Mouse (Mus musculus) stomach, postnatal 0 days (tissue): ENCODE measurements around the gene Urb1. TPM values are rescaled to one million over a fixed set of nuclear protein-coding genes. Genes with fewer than 3 reads are reported as not detected.

Experiments used
- ATAC-seq: fragments of 200-750 bp; cut with Nextera tagmentation; 2 replicates; pipeline ENCODE4 v1.8.0; 2017; ENCODE audit not compliant: low FRiP score, low TSS enrichment
- DNase-seq: peaks from one replicate; pipeline ENCODE4 v3.0.0-alpha.2; 2016; ENCODE audit warnings: low spot score
- H3K27ac ChIP-seq: fragments of 300-500 bp; sonication (generic); replicated peaks from 2 replicates; pipeline ENCODE4 v1.5.1; 2014; ENCODE audit warnings: mild to moderate bottlenecking, control low read depth
- H3K27me3 ChIP-seq: fragments of 300-500 bp; sonication (generic); 2 replicates; pipeline ENCODE4 v1.6.1; 2014; ENCODE audit warnings: low read length; ENCODE audit not compliant: control insufficient read depth, insufficient read depth
- H3K36me3 ChIP-seq: fragments of 300-500 bp; sonication (generic); 2 replicates; pipeline ENCODE4 v1.6.1; 2014; ENCODE audit warnings: low read length, mixed read lengths; ENCODE audit not compliant: control insufficient read depth, insufficient read depth
- H3K4me1 ChIP-seq: fragments of 300-500 bp; sonication (generic); replicated peaks from 2 replicates; pipeline ENCODE4 v1.6.1; 2014; ENCODE audit warnings: antibody characterized with exemption; ENCODE audit not compliant: control insufficient read depth, insufficient read depth
- H3K4me2 ChIP-seq: fragments of 300-500 bp; sonication (generic); replicated peaks from 2 replicates; pipeline ENCODE4 v1.6.1; 2014; ENCODE audit warnings: low read depth, mild to moderate bottlenecking, control low read depth, moderate library complexity
- H3K4me3 ChIP-seq: fragments of 300-500 bp; sonication (generic); 2 replicates; pipeline ENCODE4 v1.5.1; 2014; ENCODE audit warnings: low read depth, low read length, control low read depth
- H3K9ac ChIP-seq: fragments of 300-500 bp; sonication (generic); 2 replicates; pipeline ENCODE4 v1.6.1; 2014; ENCODE audit warnings: mild to moderate bottlenecking, low read length, control low read depth, mixed read lengths
- H3K9me3 ChIP-seq: fragments of 300-500 bp; sonication (generic); 2 replicates; pipeline ENCODE4 v1.6.1; 2016; ENCODE audit warnings: low read length; ENCODE audit not compliant: control insufficient read depth
- CTCF ChIP-seq: IDR thresholded peaks from 2 replicates; pipeline ENCODE4 v1.5.1; 2016; ENCODE audit warnings: antibody characterized with exemption, low read depth, mild to moderate bottlenecking, moderate library complexity
- EP300 ChIP-seq: optimal IDR thresholded peaks from 2 replicates; pipeline ENCODE3; 2016; ENCODE audit warnings: antibody characterized with exemption
- WGBS: fragments of 180-500 bp; shearing (Covaris S2); extraction: QIAGEN DNeasy Blood & Tissue Kit; methylation state at CpG from one replicate; pipeline ENCODE4 v1.1.7; 2014; 5-methylcytosine and 5-hydroxymethylcytosine counted together
- polyA plus RNA-seq: library from polyadenylated mRNA; unstranded; fragments of >200 nt; fragmentation: Nextera tagmentation; extraction: Ambion mirVana; gene quantifications from 2 replicates; pipeline ENCODE4 v1.2.1, GENCODE M21; 2015

Gene Urb1
- polyA plus RNA-seq, 1 experiment from 2014 or later, result 2.7 TPM

DNA sequence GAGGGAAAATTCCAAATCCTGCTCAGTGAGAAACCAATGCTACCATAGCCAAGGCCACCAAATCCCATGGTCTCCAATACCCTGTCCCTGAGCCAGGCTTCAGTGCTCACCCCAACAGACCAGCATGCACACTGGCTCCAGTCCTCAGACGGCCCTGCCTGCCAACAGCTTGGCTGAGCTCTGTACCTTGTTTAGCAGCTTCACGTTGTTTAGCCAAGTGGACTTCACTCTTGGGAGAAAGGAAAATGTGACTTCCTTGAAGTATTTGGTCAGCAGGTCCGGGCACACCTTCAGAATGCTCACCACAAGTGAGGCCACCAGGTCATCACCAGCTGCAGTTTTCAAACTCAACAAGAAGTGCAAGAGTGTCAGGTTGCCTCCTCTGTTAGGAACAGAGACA, 17.7 kb downstream of the Urb1 start:
- Histone ChIP-seq H3K9ac (no peak overlapping the region), H3K4me2 (no peak overlapping the region), H3K9me3 (no peaks in the 10 kb centered on the region), H3K4me1 (no peaks in the 10 kb centered on the region), H3K4me3 (no peak overlapping the region), H3K36me3 (peaks cover 9% of the 10 kb centered on the region), H3K27me3 (no peaks in the 10 kb centered on the region), H3K27ac (0 out of 2 replicates have a peak overlapping the region, but pooled peaks have one; percentile 8)
- 69% methylated on average over 3 of the region's 3 CpGs for WGBS
- TF ChIP-seq CTCF (no peak), EP300 (no peak)
- ATAC-seq (peak; percentile 72; the same call in 1 of the 2 replicates), DNase-seq (no peak)

DNA sequence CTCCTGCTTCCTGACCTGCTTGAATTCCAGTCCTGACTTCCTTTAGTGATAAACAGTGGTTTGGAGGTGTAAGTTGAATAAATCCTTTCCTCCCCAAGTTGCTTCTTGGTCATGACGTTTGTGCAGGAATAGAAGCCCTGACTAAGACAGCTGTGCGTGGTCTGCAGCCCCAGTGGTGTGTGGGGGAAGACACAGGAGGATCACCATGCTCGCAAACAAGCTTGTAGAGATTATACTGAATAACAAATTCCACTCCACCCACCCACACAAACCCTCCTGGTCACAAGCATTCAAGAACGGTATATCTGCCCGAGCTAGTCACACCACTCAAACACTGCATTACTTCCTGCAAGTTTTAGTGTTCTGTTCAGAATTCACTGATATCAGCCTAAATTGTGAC, 18.1 kb downstream of the Urb1 start:
- WGBS, result 88% methylated on average over 5 of the region's 5 CpGs
- Histone ChIP-seq H3K4me2 (no peak overlapping the region), H3K4me3 (no peak overlapping the region), H3K9ac (no peak overlapping the region), H3K36me3 (peaks cover 14% of the 10 kb centered on the region), H3K27ac (0 out of 2 replicates have a peak overlapping the region, but pooled peaks have one; percentile 8), H3K27me3 (no peaks in the 10 kb centered on the region), H3K9me3 (no peaks in the 10 kb centered on the region), H3K4me1 (no peaks in the 10 kb centered on the region)
- DNase-seq, result no peak
- no peak for TF ChIP-seq EP300
- no peak for TF ChIP-seq CTCF
- 0 out of 2 replicates have a peak, but pooled peaks have one; percentile 4 for ATAC-seq

DNA sequence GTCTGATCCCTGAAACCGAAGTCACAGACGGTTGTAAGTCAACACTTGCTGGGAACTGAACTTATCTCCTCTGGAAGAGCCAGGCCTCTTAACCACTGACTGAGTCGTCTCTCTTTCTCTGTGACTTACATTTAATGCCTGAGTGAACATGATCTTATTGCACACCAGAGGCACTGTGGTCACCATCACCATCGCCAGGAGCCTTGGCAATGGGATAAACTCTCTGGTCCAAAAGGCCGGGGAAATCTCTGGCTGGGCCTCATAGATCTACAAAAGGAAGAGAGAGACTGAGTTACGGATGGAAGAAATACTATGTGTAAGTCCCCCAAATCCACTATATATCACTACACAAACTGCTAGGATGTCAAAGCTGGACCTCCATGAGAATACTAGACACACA, 19.3 kb downstream of the Urb1 start:
- WGBS, result 91% methylated on average over 6 of the region's 6 CpGs
- no peaks in the 10 kb centered on the region for H3K4me1 ChIP-seq
- H3K9me3 ChIP-seq, result no peaks in the 10 kb centered on the region
- TF ChIP-seq EP300 (no peak), CTCF (no peak)
- peaks cover 14% of the 10 kb centered on the region for H3K36me3 ChIP-seq
- no peaks in the 10 kb centered on the region for H3K27me3 ChIP-seq
- ATAC-seq (no peak), DNase-seq (no peak)
- H3K4me2 ChIP-seq, result no peak overlapping the region
- H3K4me3 ChIP-seq, result no peak overlapping the region
- no peak overlapping the region for H3K27ac ChIP-seq
- no peak overlapping the region for H3K9ac ChIP-seq

DNA sequence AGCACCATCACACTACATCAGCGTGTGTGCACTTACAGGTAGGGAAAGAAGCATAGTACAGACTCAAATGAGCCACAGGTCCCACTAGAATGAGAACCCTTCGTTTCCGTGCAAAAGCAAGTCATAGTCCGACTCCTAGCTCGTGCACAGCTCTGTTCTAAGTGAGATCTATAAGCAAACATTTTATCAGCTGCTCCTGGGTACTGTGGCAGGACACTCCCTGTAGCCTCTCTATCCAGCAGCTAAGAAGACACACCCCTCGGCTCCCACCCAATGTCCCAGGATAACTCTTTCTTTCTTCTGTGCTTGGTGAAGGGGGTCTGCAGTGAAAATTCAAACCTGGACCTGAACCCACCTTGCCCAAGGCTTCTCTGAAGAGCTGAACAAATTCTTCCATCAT, 21.6 kb downstream of the Urb1 start:
- no peak overlapping the region for H3K4me2 ChIP-seq
- no peak overlapping the region for H3K4me3 ChIP-seq
- H3K27me3 ChIP-seq, result no peaks in the 10 kb centered on the region
- H3K9ac ChIP-seq, result no peak overlapping the region
- TF ChIP-seq EP300 (no peak), CTCF (no peak)
- ATAC-seq (no peak), DNase-seq (no peak)
- no peaks in the 10 kb centered on the region for H3K4me1 ChIP-seq
- H3K9me3 ChIP-seq, result no peaks in the 10 kb centered on the region
- H3K27ac ChIP-seq, result no peak overlapping the region
- WGBS, result 73% methylated on average over 6 of the region's 6 CpGs
- peaks cover 21% of the 10 kb centered on the region for H3K36me3 ChIP-seq

DNA sequence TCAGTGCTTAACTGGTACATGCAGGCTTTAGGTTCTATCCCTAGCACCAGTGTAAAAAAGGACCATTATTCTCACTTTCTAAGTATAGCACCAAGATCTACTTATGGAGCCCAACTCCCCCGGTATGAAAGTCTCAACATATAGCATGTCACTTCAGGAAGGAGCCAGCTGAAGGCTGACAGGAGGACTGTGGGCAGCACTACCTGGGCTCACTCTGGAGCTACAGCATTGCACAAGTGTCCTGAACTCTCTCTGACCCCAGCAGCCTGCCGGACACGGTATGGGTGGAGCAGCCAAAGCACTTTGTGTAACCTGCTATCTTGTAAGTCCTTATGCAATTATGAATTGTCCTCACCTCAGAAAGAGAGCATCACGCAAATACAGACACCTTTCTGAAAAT, 25.0 kb downstream of the Urb1 start:
- WGBS, result 54% methylated on average over 4 of the region's 4 CpGs
- Histone ChIP-seq H3K27me3 (no peaks in the 10 kb centered on the region), H3K9ac (no peak overlapping the region), H3K27ac (no peak overlapping the region), H3K4me3 (no peak overlapping the region), H3K36me3 (peaks cover 21% of the 10 kb centered on the region), H3K9me3 (no peaks in the 10 kb centered on the region), H3K4me1 (no peaks in the 10 kb centered on the region), H3K4me2 (no peak overlapping the region)
- ATAC-seq (peak; percentile 82), DNase-seq (peak; percentile 48)
- no peak for TF ChIP-seq EP300

DNA sequence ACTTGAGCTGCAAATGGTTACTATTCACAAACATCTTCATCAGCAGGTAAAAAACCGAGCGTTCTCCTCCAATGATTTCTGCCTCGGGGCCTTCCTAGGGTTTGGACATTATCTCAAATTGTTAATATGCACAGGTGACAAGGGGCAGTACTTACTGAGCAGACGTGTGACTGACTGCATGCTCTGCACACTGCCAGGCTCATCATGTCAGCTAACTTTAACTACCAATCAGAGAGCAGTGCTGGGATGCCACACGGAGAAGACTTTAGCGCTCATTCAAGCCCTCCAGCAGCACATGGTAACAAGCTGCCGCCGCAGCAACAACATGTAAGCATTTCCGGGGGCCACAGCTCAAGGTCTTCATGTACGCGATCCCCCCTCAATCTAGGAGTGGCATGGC, 26.9 kb downstream of the Urb1 start:
- no peak overlapping the region for H3K27ac ChIP-seq
- H3K27me3 ChIP-seq, result no peaks in the 10 kb centered on the region
- no peak overlapping the region for H3K4me3 ChIP-seq
- H3K9ac ChIP-seq, result no peak overlapping the region
- peaks cover 21% of the 10 kb centered on the region for H3K36me3 ChIP-seq
- no peaks in the 10 kb centered on the region for H3K4me1 ChIP-seq
- ATAC-seq (no peak), DNase-seq (no peak)
- H3K9me3 ChIP-seq, result no peaks in the 10 kb centered on the region
- H3K4me2 ChIP-seq, result no peak overlapping the region
- 86% methylated on average over 11 of the region's 11 CpGs for WGBS
- TF ChIP-seq EP300 (no peak), CTCF (no peak)
